Mouse (Mus musculus): ENCODE results near the gene Mgp.

GRCm38 (mm10) chr6:136897789-136898188 is 22.2 kb upstream of the Mgp start:
- TF ChIP-seq CTCF (IDR thresholded peaks at IDR 0.05) (no peak), EP300 (IDR thresholded peaks at IDR 0.05) (no peak)
